Mouse (Mus musculus) frontal cortex, adult 2 months (tissue): ENCODE measurements around the gene Gm10135. TPM values are rescaled to one million over a fixed set of nuclear protein-coding genes. Genes with fewer than 3 reads are reported as not detected.
A peak's percentile ranks its signal among the peaks of the same experiment; 100 is the strongest.
"Not testable (repeated sequence)": the region's sequence is repeated elsewhere in the genome, so short reads cannot be mapped to it uniquely, and the experiment has no call there.

ENCODE experiments used
- DNase-seq, 2 experiments: peaks; one replicate each; pipeline ENCODE4 v3.0.0; 2022; ENCODE audit warnings: low spot score in 1 of 2; ENCODE audit errors: extremely low spot score in 1 of 2
- polyA plus RNA-seq: library from polyadenylated mRNA; depleted of rRNA; stranded (reverse); fragments of >200 nt; gene quantifications from 2 replicates; pipeline ENCODE4 v1.2.3, GENCODE M21; 2012; rRNA removed

The Gm10135 gene
- not detected in 2 replicates for polyA plus RNA-seq

DNA sequence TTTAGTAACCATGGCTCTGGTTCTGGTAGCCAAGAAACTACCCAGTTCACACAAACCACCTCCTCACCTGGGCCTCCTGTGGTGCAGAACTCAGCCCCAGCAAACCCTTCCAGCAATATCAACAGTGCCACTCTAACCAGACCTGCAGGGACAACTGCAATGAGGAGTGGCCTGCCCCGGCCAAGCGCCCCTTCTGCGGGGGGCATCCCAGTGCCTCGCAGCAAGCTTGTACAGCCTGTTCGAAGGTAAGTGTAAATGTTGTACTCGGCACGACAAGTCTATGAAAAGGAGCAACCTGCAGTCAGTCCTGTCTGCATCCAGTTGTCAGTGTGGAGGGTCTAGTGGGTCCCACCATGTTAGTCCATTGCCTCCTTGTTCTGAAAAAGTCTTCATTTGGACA, at the start of gene Gm10135:
Gm10135 (minus strand) TSS at position 101 of the 400 bp plus-strand sequence.
- DNase-seq = no peak

DNA sequence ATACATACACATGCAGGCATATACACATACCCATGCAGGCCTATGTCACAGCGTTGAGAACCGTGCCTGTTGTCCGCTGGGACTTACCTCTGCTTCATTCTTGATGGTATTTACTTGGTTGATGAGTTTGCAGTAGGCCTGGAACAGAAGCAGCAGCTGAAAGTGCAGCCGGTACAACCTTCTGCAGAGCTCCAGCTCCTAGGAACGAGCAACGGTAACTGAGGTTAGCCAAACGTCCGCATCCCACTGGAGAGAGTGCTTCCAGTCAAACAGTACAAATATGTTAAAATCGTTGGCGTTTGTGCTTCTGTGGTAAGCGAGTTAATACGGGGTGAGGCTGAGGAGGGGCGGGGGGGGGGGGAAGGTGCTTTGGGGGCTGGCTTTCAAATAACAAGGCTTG, 49.3 kb upstream of the Gm10135 start:
- no peak for DNase-seq

DNA sequence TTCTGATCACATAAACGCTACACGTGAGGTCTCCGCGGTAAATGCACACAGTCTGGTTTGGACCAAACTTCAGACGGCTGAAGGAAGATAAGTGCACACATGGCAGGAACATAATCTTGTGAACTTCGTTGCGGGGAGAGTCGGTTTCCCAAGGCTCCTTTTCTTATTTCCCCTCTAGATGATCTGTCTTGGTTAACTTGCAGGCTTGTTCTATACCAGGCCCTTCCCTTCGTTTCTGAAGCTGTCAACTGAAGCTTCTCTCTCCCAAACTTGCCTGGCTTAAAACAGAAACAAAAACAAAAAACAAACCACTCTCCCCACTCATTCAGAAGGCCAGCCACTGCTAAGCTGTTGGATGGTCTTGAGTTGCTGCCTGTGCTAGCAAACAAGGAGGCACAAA, 40.2 kb upstream of the Gm10135 start:
- DNase-seq = no peak

DNA sequence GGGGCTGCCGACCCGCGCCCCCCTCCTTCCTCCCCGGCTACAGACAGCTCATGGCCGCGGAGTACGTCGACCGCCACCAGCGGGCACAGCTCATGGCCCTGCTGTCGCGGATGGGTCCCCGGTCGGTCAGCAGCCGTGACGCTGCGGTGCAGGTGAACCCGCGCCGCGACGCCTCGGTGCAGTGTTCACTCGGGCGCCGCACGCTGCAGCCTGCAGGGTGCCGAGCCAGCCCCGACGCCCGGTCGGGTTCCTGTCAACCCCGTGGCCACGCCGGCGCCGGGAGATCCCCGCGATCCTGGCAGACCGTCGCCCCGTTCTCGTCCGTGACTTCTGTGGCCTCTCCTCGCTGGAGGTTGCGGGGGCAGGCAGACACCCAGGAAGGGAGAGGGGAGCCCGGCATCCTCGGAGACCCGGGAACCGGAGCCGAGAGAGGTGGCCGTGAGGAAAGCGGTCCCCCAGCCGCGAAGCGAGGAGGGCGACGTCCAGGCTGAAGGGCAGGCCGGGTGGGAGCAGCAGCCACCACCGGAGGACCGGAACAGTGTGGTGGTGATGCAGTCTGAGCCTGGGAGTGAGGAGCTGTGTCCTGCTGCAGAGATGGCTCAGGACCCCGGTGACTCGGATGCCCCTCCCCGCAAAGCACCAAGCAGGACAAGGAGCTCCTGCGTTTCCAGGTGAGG, 39.2 kb upstream of the Gm10135 start:
- not testable (repeated sequence) for DNase-seq

GRCm38 (mm10) chr5:73012884-73013610, 38.5 kb upstream of the Gm10135 start:
- not testable (repeated sequence) for DNase-seq

- DNase-seq = not testable (repeated sequence)
These were observed 37.3 kb upstream of the Gm10135 start for GRCm38 (mm10) chr5:73011806-73012205.

GRCm38 (mm10) chr5:73008230-73008629, 33.7 kb upstream of the Gm10135 start:
- DNase-seq = not testable (repeated sequence)

DNA sequence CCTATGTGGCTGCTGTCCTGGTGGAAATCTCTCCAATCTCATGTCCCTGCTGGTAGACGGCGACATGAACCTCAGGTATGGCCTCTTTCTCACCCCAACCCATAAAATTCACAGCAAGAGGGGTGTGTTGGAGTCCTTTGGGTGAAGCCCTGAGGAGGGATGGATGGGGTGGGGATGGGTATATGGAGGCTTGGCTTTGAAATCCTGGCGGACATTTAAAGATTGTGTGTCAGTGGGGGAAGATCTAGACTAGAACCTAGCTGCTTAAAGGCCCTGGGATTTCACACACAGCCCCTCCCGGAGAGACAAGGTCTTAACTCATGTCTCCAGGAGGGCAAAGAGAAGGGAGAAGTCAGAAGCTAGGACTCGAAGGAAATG, 33.1 kb upstream of the Gm10135 start:
- DNase-seq = no peak

GRCm38 (mm10) chr5:73006784-73007581, 32.5 kb upstream of the Gm10135 start, which contains the start of gene Slc10a4:
Gene Slc10a4, plus strand, starts transcription at chr5:73006883.
- DNase-seq = no peak

- DNase-seq = no peak
These were observed 29.5 kb upstream of the Gm10135 start for GRCm38 (mm10) chr5:73004046-73004445.

DNA sequence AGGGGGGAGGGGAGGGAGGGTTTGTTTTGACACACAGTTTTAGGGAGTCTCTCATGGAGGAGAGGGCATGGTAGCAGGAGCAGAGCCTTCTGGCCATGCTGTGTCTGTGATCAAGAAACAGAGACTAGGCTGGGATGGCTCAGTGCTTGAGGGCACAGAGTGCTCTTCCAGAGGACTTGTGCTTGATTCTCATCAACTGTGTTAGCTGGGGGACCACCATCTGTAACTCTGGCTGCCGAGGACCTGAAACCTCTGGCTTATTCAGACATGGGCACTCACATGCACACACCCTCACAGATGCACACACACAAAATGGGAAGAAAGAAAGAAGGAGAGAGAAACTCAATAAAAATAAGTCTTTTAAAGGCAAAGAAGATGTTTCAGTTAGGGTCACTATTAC, 24.0 kb upstream of the Gm10135 start:
- DNase-seq = not testable (repeated sequence)

DNA sequence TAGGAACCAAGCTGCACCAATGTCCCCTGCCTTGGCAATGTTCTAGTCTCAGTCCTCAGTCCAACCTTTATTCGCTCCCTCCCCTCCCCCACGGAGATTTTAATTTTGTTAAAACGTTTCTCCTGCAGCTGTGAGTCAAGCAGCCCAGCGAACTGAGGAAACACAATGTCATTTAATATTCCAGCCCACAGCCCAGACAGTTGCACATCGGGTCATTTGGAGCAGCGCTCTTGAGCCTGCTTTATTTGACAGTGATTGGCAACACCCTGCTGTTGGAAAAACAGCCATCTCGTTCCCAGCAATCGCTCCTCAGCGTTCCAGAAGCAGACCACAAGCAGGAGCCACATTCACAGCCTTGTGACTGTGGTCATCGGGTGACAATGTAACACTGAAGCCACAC, 20.9 kb upstream of the Gm10135 start:
- no peak for DNase-seq

DNA sequence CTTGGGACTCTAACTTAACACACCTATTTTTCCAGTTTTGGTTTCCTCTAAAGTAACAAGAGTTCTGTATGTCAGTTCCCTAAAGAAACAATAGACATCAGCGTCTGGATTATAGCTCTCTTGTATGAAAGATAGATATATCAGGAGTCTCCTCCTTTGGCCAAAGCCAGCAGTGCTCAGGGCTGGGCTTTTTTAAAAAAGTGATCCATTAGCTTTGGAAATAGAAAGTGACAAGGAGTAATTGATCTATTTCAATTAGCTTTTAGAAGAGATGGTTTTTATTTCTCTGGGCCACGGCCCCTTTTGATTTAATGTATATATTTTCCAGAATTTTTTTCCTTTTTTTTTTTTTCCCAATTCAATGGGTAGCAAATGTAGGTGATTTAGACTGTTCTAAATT, 20.4 kb upstream of the Gm10135 start:
- DNase-seq = no peak

- no peak for DNase-seq
These were observed 19.9 kb upstream of the Gm10135 start for GRCm38 (mm10) chr5:72994424-72994823.

DNA sequence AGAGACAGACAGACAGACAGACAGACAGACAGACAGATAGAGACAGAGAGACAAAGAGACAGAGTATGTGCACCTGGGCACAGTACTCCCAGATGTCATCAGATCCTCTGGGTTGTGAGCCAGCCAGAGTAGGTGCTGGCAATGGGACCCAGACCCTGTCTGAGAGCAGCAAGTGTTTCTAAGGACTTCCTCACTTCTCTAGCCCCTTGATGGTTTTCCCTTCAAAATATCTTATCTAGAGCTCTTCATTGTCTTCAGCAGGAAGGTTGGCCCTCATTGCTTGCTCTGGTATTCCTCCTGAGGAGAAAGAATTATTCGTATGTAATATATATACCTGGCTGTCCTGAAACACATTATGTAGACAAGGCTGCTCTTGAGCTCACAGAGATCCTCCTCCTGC, 18.0 kb upstream of the Gm10135 start:
- DNase-seq = no peak

DNA sequence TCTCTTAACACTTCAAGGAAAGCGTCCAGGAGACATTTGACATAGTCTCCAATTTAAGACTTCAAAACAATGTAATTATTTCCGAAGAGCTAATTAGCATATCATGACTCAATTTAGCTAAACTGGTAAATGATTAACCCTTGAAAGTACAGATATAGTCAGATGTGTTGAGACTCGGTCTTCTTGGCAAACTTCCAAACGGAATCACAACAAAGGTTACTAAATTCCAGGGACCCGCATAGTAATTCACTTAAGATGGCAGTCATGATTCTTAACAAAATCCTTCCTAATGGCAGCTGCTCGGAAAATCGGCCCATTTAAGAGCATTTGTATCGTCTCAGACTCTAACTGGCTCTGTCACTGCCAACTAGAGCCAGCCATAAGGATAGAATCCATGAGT, 15.3 kb upstream of the Gm10135 start:
- DNase-seq = no peak

GRCm38 (mm10) chr5:72987786-72988185, 13.3 kb upstream of the Gm10135 start:
- no peak for DNase-seq

GRCm38 (mm10) chr5:72984091-72984490, 9.6 kb upstream of the Gm10135 start:
- peak in 1 of 2 experiments; percentile 74 for DNase-seq

- DNase-seq = no peak
These were observed 2.0 kb upstream of the Gm10135 start for GRCm38 (mm10) chr5:72976539-72976938.

DNA sequence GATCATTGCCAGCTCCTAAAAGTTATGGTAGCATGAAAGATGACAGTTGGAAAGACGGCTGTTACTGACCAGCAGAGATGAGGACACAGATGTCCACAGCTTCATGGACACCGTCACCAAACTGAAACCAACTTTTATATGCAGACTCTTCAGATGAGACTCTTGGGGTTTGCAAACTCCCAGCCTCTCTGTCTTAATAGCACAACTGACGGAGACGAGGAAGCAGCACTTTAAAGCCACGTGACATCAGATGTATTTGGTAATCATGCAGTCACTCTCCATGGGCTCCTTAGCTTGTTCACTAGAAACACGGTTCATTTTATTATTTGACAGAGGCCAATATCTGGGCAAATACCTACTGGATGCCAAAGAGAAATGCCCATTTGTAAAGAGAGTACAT, 1.5 kb upstream of the Gm10135 start:
- DNase-seq = no peak

GRCm38 (mm10) chr5:72972934-72973333, 1.6 kb downstream of the Gm10135 start:
- DNase-seq = peak in 1 of 2 experiments; percentile 13
